Mouse (Mus musculus) CH12.LX (cell line): ENCODE measurements around the gene Lamc2. TPM values are rescaled to one million over a fixed set of nuclear protein-coding genes. Genes with fewer than 3 reads are reported as not detected.

ENCODE experiments used
- DNase-seq: peaks from one replicate; pipeline ENCODE4 v3.0.0-alpha.2; 2013; ENCODE audit errors: extremely low read depth
- H3K27ac ChIP-seq: 2 replicates; pipeline ENCODE4 v1.5.1; 2012; ENCODE audit warnings: low read depth, mild to moderate bottlenecking, control low read depth, moderate library complexity; ENCODE audit not compliant: insufficient read depth
- H3K27me3 ChIP-seq: replicated peaks from 2 replicates; pipeline ENCODE3; 2012; ENCODE audit warnings: inconsistent platforms
- H3K36me3 ChIP-seq, 2 experiments: replicated peaks in 1 of 2; 2 replicates each; pipeline versions ENCODE3 to v1.6.1; 2012; ENCODE audit warnings: inconsistent platforms in 1 of 2, low read length in 1 of 2, mild to moderate bottlenecking in 1 of 2, mixed read lengths in 1 of 2, moderate library complexity in 1 of 2; ENCODE audit not compliant: control insufficient read depth in 1 of 2, insufficient read depth in 1 of 2
- H3K4me1 ChIP-seq, 2 experiments: 2 replicates each; pipeline ENCODE4 v1.6.1; 2012; ENCODE audit warnings: inconsistent platforms in 1 of 2, moderate library complexity in 1 of 2; ENCODE audit not compliant: insufficient read depth in 2 of 2, control insufficient read depth in 1 of 2
- H3K4me2 ChIP-seq: 2 replicates; pipeline ENCODE4 v1.6.1; 2012; ENCODE audit warnings: low read depth, mild to moderate bottlenecking, control low read depth; ENCODE audit not compliant: poor library complexity, insufficient read depth, severe bottlenecking
- H3K4me3 ChIP-seq, 3 experiments: fragments of 150-350 bp in 1 of 3; sonication (generic) in 1 of 3; replicated peaks in 1 of 3; 2 replicates each; pipeline versions ENCODE3 to v1.5.1; 2011 to 2012; ENCODE audit warnings: low read depth in 2 of 3, low read length in 2 of 3, mild to moderate bottlenecking in 2 of 3, moderate library complexity in 2 of 3, control low read depth in 1 of 3, improper control_type of control experiment in 1 of 3, inconsistent platforms in 1 of 3, mixed read lengths in 1 of 3; ENCODE audit not compliant: poor library complexity in 1 of 3
- H3K79me2 ChIP-seq: replicated peaks from 2 replicates; pipeline ENCODE4 v1.6.1; 2012; ENCODE audit warnings: mild to moderate bottlenecking, moderate library complexity; ENCODE audit not compliant: control insufficient read depth, poor library complexity, insufficient read depth, severe bottlenecking; ENCODE audit errors: extremely low read depth
- H3K9ac ChIP-seq: 2 replicates; pipeline ENCODE4 v1.6.1; 2012; ENCODE audit warnings: low read depth, mild to moderate bottlenecking, control low read depth, moderate library complexity; ENCODE audit not compliant: insufficient read depth
- H3K9me3 ChIP-seq: replicated peaks from 2 replicates; pipeline ENCODE3; 2012; ENCODE audit warnings: low read length, inconsistent platforms, mixed read lengths
- BHLHE40 ChIP-seq: IDR thresholded peaks from 2 replicates; pipeline ENCODE4 v1.6.1; 2011; ENCODE audit warnings: mild to moderate bottlenecking, low read depth, low read length, improper control_type of control experiment
- CHD2 ChIP-seq: IDR thresholded peaks from 2 replicates; pipeline ENCODE4 v1.6.1; 2011; ENCODE audit warnings: low read length, improper control_type of control experiment
- ETS1 ChIP-seq: conservative IDR thresholded peaks from 2 replicates; pipeline ENCODE4 v1.6.1; 2012; ENCODE audit warnings: low read depth, mild to moderate bottlenecking, inconsistent platforms, low read length, improper control_type of control experiment, moderate library complexity
- IRF4 ChIP-seq: IDR thresholded peaks from 2 replicates; pipeline ENCODE4 v1.6.1; 2014; ENCODE audit warnings: low read depth, mild to moderate bottlenecking, inconsistent platforms, low read length, improper control_type of control experiment
- JUND ChIP-seq: conservative IDR thresholded peaks from 2 replicates; pipeline ENCODE4 v1.6.1; 2011; ENCODE audit warnings: low read depth, low read length, improper control_type of control experiment
- MAFK ChIP-seq: IDR thresholded peaks from 2 replicates; pipeline ENCODE4 v1.6.1; 2011; ENCODE audit warnings: low read length, improper control_type of control experiment; ENCODE audit not compliant: insufficient replicate concordance
- MAX ChIP-seq: IDR thresholded peaks from 2 replicates; pipeline ENCODE4 v1.6.1; 2011; ENCODE audit warnings: low read length, improper control_type of control experiment
- MEF2A ChIP-seq: IDR thresholded peaks from 2 replicates; pipeline ENCODE4 v1.6.1; 2014; ENCODE audit warnings: low read depth, mild to moderate bottlenecking, inconsistent platforms, low read length, improper control_type of control experiment, borderline replicate concordance
- MYC ChIP-seq: IDR thresholded peaks from 2 replicates; pipeline ENCODE4 v1.6.1; 2011; ENCODE audit warnings: low read depth, mild to moderate bottlenecking, improper control_type of control experiment, low read length
- NELFE ChIP-seq: IDR thresholded peaks from 2 replicates; pipeline ENCODE4 v1.6.1; 2011; ENCODE audit warnings: low read depth, low read length, improper control_type of control experiment
- NRF1 ChIP-seq: IDR thresholded peaks from 2 replicates; pipeline ENCODE4 v1.6.1; 2014; ENCODE audit warnings: low read depth, mild to moderate bottlenecking, inconsistent platforms, low read length, improper control_type of control experiment, moderate library complexity
- PAX5 ChIP-seq: IDR thresholded peaks from 2 replicates; pipeline ENCODE4 v1.6.1; 2012; ENCODE audit warnings: low read length, inconsistent platforms, mixed read lengths
- POLR2AphosphoS2 ChIP-seq: IDR thresholded peaks from 2 replicates; pipeline ENCODE4 v1.6.1; 2011; ENCODE audit warnings: low read depth, low read length, improper control_type of control experiment
- RAD21 ChIP-seq: IDR thresholded peaks from 2 replicates; pipeline ENCODE4 v1.6.1; 2011; ENCODE audit warnings: low read depth, mild to moderate bottlenecking, low read length, improper control_type of control experiment, moderate library complexity
- RCOR1 ChIP-seq: conservative IDR thresholded peaks from 2 replicates; pipeline ENCODE4 v1.6.1; 2012; ENCODE audit warnings: low read depth, mild to moderate bottlenecking, inconsistent platforms, low read length, improper control_type of control experiment
- SMC3 ChIP-seq: IDR thresholded peaks from 2 replicates; pipeline ENCODE4 v1.6.1; 2011; ENCODE audit warnings: low read depth, low read length, improper control_type of control experiment
- TBP ChIP-seq: conservative IDR thresholded peaks from 2 replicates; pipeline ENCODE4 v1.6.1; 2011; ENCODE audit warnings: low read depth, low read length, improper control_type of control experiment
- TCF12 ChIP-seq: IDR thresholded peaks from 2 replicates; pipeline ENCODE4 v1.6.1; 2014; ENCODE audit warnings: low read depth, mild to moderate bottlenecking, inconsistent platforms, low read length, improper control_type of control experiment
- UBTF ChIP-seq: IDR thresholded peaks from 2 replicates; pipeline ENCODE4 v1.6.1; 2012; ENCODE audit warnings: low read depth, mild to moderate bottlenecking, inconsistent platforms, low read length, improper control_type of control experiment, moderate library complexity
- USF1 ChIP-seq: IDR thresholded peaks from 2 replicates; pipeline ENCODE4 v1.6.1; 2014; ENCODE audit warnings: low read depth, mild to moderate bottlenecking, inconsistent platforms, low read length, improper control_type of control experiment
- USF2 ChIP-seq: conservative IDR thresholded peaks from 2 replicates; pipeline ENCODE4 v1.6.1; 2011; ENCODE audit warnings: low read depth, low read length, improper control_type of control experiment
- ZC3H11A ChIP-seq: IDR thresholded peaks from 2 replicates; pipeline ENCODE4 v1.6.1; 2012; ENCODE audit warnings: low read depth, mild to moderate bottlenecking, inconsistent platforms, low read length, improper control_type of control experiment
- ZKSCAN1 ChIP-seq: IDR thresholded peaks from 2 replicates; pipeline ENCODE4 v1.6.1; 2012; ENCODE audit warnings: low read depth, inconsistent platforms, low read length, improper control_type of control experiment, borderline replicate concordance
- ZMIZ1 ChIP-seq: IDR thresholded peaks from 2 replicates; pipeline ENCODE4 v1.6.1; 2012; ENCODE audit warnings: low read depth, mild to moderate bottlenecking, inconsistent platforms, low read length, improper control_type of control experiment
- dilution Hi-C: fragments of 300-500 bp; cut with MboI; formaldehyde crosslinking; loops from 2 replicates; pipeline ENCODE4 v1.14.3; 2020; ENCODE audit warnings: low sequenced_read_pairs; ENCODE audit not compliant: extremely low pct_unique_long_range_greater_than_20kb, extremely low pct_ligation_motif_present
- in situ Hi-C: fragments of 300-500 bp; cut with MboI; formaldehyde crosslinking; loops from 3 replicates; pipeline ENCODE4 v1.14.3; 2019; ENCODE audit warnings: low sequenced_read_pairs, low pct_ligation_motif_present, low pct_unique_long_range_greater_than_20kb, mixed read lengths
- polyA plus RNA-seq: library from polyadenylated mRNA; unstranded; fragments of >175 nt; gene quantifications from 2 replicates; pipeline ENCODE4 v1.2.1, GENCODE M21; 2012; ENCODE audit warnings: low read depth; ENCODE audit not compliant: insufficient read length
- total RNA-seq, 2 experiments: library from RNA; depleted of rRNA; stranded (reverse); fragments of 300-350 nt in 1 of 2; fragments of >200 nt in 1 of 2; gene quantifications; 2 replicates each; pipeline ENCODE4 v1.2.3; 2012 to 2014

Gene Lamc2
- total and polyA plus RNA-seq, 3 experiments: 0.09 to 1.0 (median 0.25) TPM

DNA sequence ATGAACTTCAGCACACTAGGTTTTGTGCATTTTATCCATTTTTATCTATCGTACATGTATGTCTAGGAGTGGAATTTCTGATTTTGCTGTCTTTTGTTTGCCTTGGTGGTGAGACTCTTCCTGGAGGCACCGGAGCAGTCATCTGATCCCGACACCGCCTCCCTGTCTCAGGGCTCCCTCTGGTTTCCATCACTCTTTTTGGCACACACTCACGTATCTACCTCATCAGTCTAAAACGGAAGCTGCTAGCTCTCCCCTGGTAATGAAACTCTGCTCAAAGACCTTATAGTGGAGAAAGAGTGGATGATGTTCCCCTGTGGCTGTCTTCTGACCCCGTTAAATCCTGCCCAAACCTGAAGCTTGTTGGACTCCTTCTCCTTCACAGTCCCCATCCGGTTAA, 30.9 kb downstream of the Lamc2 start:
- TF ChIP-seq RCOR1 (no peak), MEF2A (no peak), JUND (no peak), TBP (no peak), SMC3 (no peak), RAD21 (no peak), IRF4 (no peak), ZC3H11A (no peak), BHLHE40 (no peak), PAX5 (no peak), POLR2AphosphoS2 (no peak), ZMIZ1 (no peak), UBTF (no peak), USF1 (no peak)
- no peak overlapping the region for H3K4me3 ChIP-seq
- no peaks in the 10 kb centered on the region for H3K9me3 ChIP-seq
- H3K79me2 ChIP-seq: no peaks in the 10 kb centered on the region
- H3K9ac ChIP-seq: no peak overlapping the region
- peaks cover 3 to 6% of the 10 kb centered on the region in 2 experiments; a peak in 3 of 4 replicates for H3K4me1 ChIP-seq
- no peak for DNase-seq
- dilution Hi-C loops (no loop called here), in situ Hi-C loops (no loop called here)
- H3K36me3 ChIP-seq: no peaks in the 10 kb centered on the region
- no peaks in the 10 kb centered on the region for H3K27me3 ChIP-seq
- H3K4me2 ChIP-seq: no peak overlapping the region
- no peak overlapping the region for H3K27ac ChIP-seq

DNA sequence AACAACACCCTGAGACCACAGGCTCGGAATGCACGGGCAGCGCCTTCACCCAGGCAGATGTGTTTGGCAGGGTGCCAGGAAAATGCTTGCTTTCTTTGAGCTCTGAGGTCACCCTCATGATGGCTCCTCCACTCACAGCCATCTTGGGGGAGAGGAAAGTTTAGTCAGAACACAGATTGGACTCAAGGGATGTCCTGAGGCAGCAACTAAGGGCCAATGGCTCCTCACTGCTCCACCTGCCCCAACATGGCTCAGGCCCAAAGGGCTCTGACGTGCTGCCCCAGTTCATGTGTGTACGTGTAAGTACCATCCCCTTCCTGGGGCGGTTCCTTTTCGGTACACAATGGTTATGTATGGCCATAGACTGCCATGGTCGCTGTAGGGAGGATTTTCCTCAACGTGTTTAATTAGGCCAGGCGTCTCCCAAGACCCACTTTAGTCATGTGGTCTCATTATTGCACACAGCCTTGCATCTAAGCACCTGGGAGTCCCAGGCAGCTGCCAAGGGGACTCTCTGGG, 32.6 kb downstream of the Lamc2 start:
- Histone ChIP-seq H3K9me3 (no peaks in the 10 kb centered on the region), H3K79me2 (no peaks in the 10 kb centered on the region), H3K9ac (no peak overlapping the region), H3K4me1 (peaks cover 3 to 6% of the 10 kb centered on the region in 2 experiments; a peak in 3 of 4 replicates), H3K4me2 (no peak overlapping the region), H3K36me3 (no peaks in the 10 kb centered on the region), H3K4me3 (no peak overlapping the region), H3K27me3 (no peaks in the 10 kb centered on the region), H3K27ac (no peak overlapping the region)
- dilution Hi-C loops: no loop called here
- DNase-seq: no peak
- in situ Hi-C loops: no loop called here
- TF ChIP-seq NRF1: no peak
- TF ChIP-seq ETS1: no peak
- TF ChIP-seq MEF2A: no peak
- no peak for TF ChIP-seq ZMIZ1
- no peak for TF ChIP-seq JUND
- no peak for TF ChIP-seq ZKSCAN1
- no peak for TF ChIP-seq MYC
- TF ChIP-seq MAX: no peak
- no peak for TF ChIP-seq NELFE
- no peak for TF ChIP-seq TCF12
- TF ChIP-seq MAFK: no peak
- no peak for TF ChIP-seq CHD2
- no peak for TF ChIP-seq USF2
- no peak for TF ChIP-seq ZC3H11A
